Mouse (Mus musculus) erythroblast, embryonic 14.5 days (primary cell): ENCODE results near the gene Gm17581.

Experiments used
- GATA1 ChIP-seq: IDR thresholded peaks from 2 replicates; pipeline ENCODE4 v1.6.1; 2012; ENCODE audit warnings: low read length, inconsistent platforms, mixed read lengths
- TAL1 ChIP-seq: IDR thresholded peaks from 3 replicates; pipeline ENCODE4 v1.6.1; 2012; ENCODE audit warnings: low read length, inconsistent platforms, mixed read lengths

GRCm38 (mm10) chr2:155686572-155686971 is 49.1 kb downstream of the Gm17581 start:
- TF ChIP-seq GATA1 (no peak), TAL1 (no peak)
